In the genomic region with DNA sequence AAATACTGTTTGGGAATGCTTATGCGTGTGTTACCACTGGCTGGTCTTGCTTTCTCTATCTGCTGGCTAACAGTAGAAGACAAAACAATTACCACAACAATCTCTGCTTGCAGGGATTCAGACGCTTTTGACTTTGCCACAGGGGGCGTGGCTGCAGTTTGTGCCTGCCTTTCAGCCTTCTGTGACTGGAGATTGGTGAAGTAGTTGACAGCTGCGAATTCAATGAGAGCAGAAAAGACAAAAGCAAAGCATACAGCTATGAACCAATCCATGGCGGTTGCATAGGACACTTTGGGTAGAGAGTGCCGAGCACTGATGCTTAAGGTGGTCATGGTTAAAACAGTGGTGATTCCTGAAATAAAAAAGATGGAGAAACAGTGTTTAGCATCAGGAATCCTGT, we compare ENCODE assay signal across 12 mouse cellular contexts. TPM values are rescaled to one million over a fixed set of nuclear protein-coding genes. Genes with fewer than 3 reads are reported as not detected.
DNase-seq lines count a peak whose midpoint lies in the region; ATAC-seq lines count a peak whose summit lies in the region.
"Had no signal": no experiment of that assay in that cellular context is flagged by ENCODE, and none has a peak within 500 bp of the region (broad histone marks: within the 10 kb centered on the region; RNA-seq: fewer than 3 reads in every experiment).

No protein-coding gene starts in this region.

- no peaks in the 10 kb centered on the region for H3K36me3 ChIP-seq in heart, embryonic 14.5 days (ENCODE audit: control insufficient read depth, insufficient read depth, low read length)
- no peaks in the 10 kb centered on the region for H3K36me3 ChIP-seq in neural tube, embryonic 14.5 days (ENCODE audit: control insufficient read depth, insufficient read depth, low read length)

- no peaks in the 10 kb centered on the region for H3K27me3 ChIP-seq in heart, embryonic 14.5 days (ENCODE audit: control insufficient read depth, insufficient read depth, low read length)
- H3K27me3 ChIP-seq in neural tube, embryonic 14.5 days (ENCODE audit: control insufficient read depth, insufficient read depth, low read length), result no peaks in the 10 kb centered on the region

- H3K4me1 ChIP-seq in heart, embryonic 14.5 days (ENCODE audit: control insufficient read depth in 2 of 2, insufficient read depth in 2 of 2, low read length in 2 of 2), result no peaks in the 10 kb centered on the region
- no peaks in the 10 kb centered on the region for H3K4me1 ChIP-seq in neural tube, embryonic 14.5 days (ENCODE audit: control insufficient read depth, insufficient read depth, low read length)

- intact Hi-C loops in gastrocnemius, postnatal 36 days (cut with DNase I), result no loop called here

- H3K4me2 ChIP-seq in heart, embryonic 14.5 days (ENCODE audit: low read length), result 0 out of 2 replicates have a peak overlapping the region, but pooled peaks have one; percentile 22
- peak overlapping the region; percentile 24; the same call in 1 of the 2 replicates for H3K4me2 ChIP-seq in neural tube, embryonic 14.5 days (ENCODE audit: low read depth, low read length)

- H3K27ac ChIP-seq in heart, embryonic 14.5 days (replicated peaks in 1 of 2; ENCODE audit: control insufficient read depth in 1 of 2, insufficient read depth in 1 of 2, low read depth in 2 of 2, low read length in 2 of 2), result no peak overlapping the region
- H3K27ac ChIP-seq in neural tube, embryonic 14.5 days (ENCODE audit: low read depth, low read length), result no peak overlapping the region

- H3K9me3 ChIP-seq in heart, embryonic 14.5 days (ENCODE audit: control insufficient read depth, low read length), result no peaks in the 10 kb centered on the region
- no peaks in the 10 kb centered on the region for H3K9me3 ChIP-seq in neural tube, embryonic 14.5 days (ENCODE audit: control insufficient read depth, low read length)

- no peak for DNase-seq in heart, adult 9 months (ENCODE audit: low spot score in 2 of 2)
- DNase-seq in embryo, embryonic 9.5 days (ENCODE audit: extremely low spot score), result peak; percentile 30
- peak; percentile 6 to 35 for DNase-seq in layer of hippocampus, adult 18-20 months (ENCODE audit: low spot score in 2 of 2)
- DNase-seq in gastrocnemius, postnatal 36 days, result no peak
- DNase-seq in thymus, adult 18-20 months, result no peak
- DNase-seq in urinary bladder, adult 18-20 months (ENCODE audit: low spot score in 2 of 2), result no peak
- DNase-seq: liver; thymus, adult 2 months had no signal

- WGBS in heart, embryonic 14.5 days, result 14% methylated on average over 6 of the region's 6 CpGs
- 5% methylated on average over 6 of the region's 6 CpGs for WGBS in neural tube, embryonic 14.5 days

- ATAC-seq in heart, embryonic 14.5 days (ENCODE audit: insufficient number of reproducible peaks, insufficient read depth, low FRiP score, low read depth), result no peak
- peak; percentile 44; the same call in 1 of the 2 replicates for ATAC-seq in neural tube, embryonic 14.5 days (ENCODE audit: low read depth)
- ATAC-seq: intestine, embryonic 16.5 days had no signal

- H3K4me3 ChIP-seq in heart, embryonic 14.5 days (ENCODE audit: control insufficient read depth in 1 of 2, insufficient read depth in 1 of 2, low read depth in 1 of 2, low read length in 2 of 2), result no peak overlapping the region
- H3K4me3 ChIP-seq in neural tube, embryonic 14.5 days (ENCODE audit: low read depth, low read length), result no peak overlapping the region

- H3K9ac ChIP-seq in heart, embryonic 14.5 days (ENCODE audit: low read length), result no peak overlapping the region
- H3K9ac ChIP-seq in neural tube, embryonic 14.5 days (replicated peaks; ENCODE audit: low read depth, low read length), result no peak overlapping the region

RNA-seq across cellular contexts. Expression of gene Gabra6, which starts 6.0 kb away (rescaled TPM):
- polyA plus RNA-seq in heart, embryonic 14.5 days (2014; fragmentation: Nextera tagmentation; extraction: Ambion mirVana), result not detected in 2 replicates
- total RNA-seq in layer of hippocampus, adult 18-20 months (2021), result under 1 TPM; 0.25 to 0.54 TPM
- polyA plus RNA-seq in neural tube, embryonic 14.5 days (2014; fragmentation: Nextera tagmentation; extraction: Ambion mirVana), result not detected in 2 replicates
- not detected for total RNA-seq in gastrocnemius, postnatal 36 days (2021)
- total RNA-seq: neutrophil, adult 5-6 weeks had no signal
- polyA plus RNA-seq: intestine, embryonic 16.5 days; thymus, adult 2 months had no signal

Comparison
In these comparisons a context has a peak if more than half of its experiments do, and no peak if none do; other contexts are left out.
1. DNase-seq: peak in embryo, embryonic 9.5 days (single experiment) and layer of hippocampus, adult 18-20 months (2 of 2); none in heart, adult 9 months (0 of 2), gastrocnemius, postnatal 36 days (0 of 2), thymus, adult 18-20 months (0 of 2) and urinary bladder, adult 18-20 months (0 of 2).